Mouse (Mus musculus) liver, embryonic 12.5 days (tissue): ENCODE measurements at regions not wholly inside any gene's neighbourhood (a gene's known extent, or its start where the extent isn't known, plus 50 kb on each side); places are given as distances from the start of the nearest gene placed in this dataset.

ENCODE experiments used
- ATAC-seq: fragments of 200-750 bp; cut with Nextera tagmentation; 2 replicates; pipeline ENCODE4 v1.8.0; 2017; ENCODE audit warnings: moderate number of reproducible peaks, mild to moderate bottlenecking, moderate library complexity
- H3K27ac ChIP-seq: fragments of 300-500 bp; sonication (generic); 2 replicates; pipeline ENCODE4 v1.5.1; 2016; ENCODE audit warnings: mild to moderate bottlenecking
- H3K27me3 ChIP-seq: fragments of 300-500 bp; sonication (generic); replicated peaks from 2 replicates; pipeline ENCODE4 v1.6.1; 2016; ENCODE audit warnings: mild to moderate bottlenecking, moderate library complexity
- H3K36me3 ChIP-seq: fragments of 300-500 bp; sonication (generic); 2 replicates; pipeline ENCODE4 v1.6.1; 2016; ENCODE audit warnings: mild to moderate bottlenecking, moderate library complexity
- H3K4me1 ChIP-seq: fragments of 300-500 bp; sonication (generic); 2 replicates; pipeline ENCODE4 v1.6.1; 2016
- H3K4me2 ChIP-seq: fragments of 300-500 bp; sonication (generic); 2 replicates; pipeline ENCODE4 v1.6.1; 2016; ENCODE audit warnings: mild to moderate bottlenecking, moderate library complexity
- H3K4me3 ChIP-seq: fragments of 300-500 bp; sonication (generic); 2 replicates; pipeline ENCODE4 v1.5.1; 2016; ENCODE audit warnings: mild to moderate bottlenecking, moderate library complexity
- H3K9ac ChIP-seq: fragments of 300-500 bp; sonication (generic); 2 replicates; pipeline ENCODE4 v1.6.1; 2016; ENCODE audit warnings: mild to moderate bottlenecking, moderate library complexity
- H3K9me3 ChIP-seq: fragments of 300-500 bp; sonication (generic); replicated peaks from 2 replicates; pipeline ENCODE4 v1.6.1; 2016; ENCODE audit warnings: mild to moderate bottlenecking, moderate library complexity
- WGBS: fragments of 180-500 bp; shearing (Covaris S2); methylation state at CpG from one replicate; pipeline ENCODE4 v1.1.7; 2016; ENCODE audit not compliant: insufficient replicate concordance; 5-methylcytosine and 5-hydroxymethylcytosine counted together

- H3K27ac ChIP-seq: no peak overlapping the region
- peaks cover 8% of the 10 kb centered on the region; the same call in 1 of the 2 replicates for H3K4me1 ChIP-seq
- no peaks in the 10 kb centered on the region for H3K36me3 ChIP-seq
- 28% methylated on average over 9 of the region's 9 CpGs for WGBS
- H3K9ac ChIP-seq: no peak overlapping the region
- ATAC-seq: no peak
- no peaks in the 10 kb centered on the region for H3K9me3 ChIP-seq
- H3K4me3 ChIP-seq: no peak overlapping the region
- no peak overlapping the region for H3K4me2 ChIP-seq
- H3K27me3 ChIP-seq: peaks cover 18% of the 10 kb centered on the region
These were observed 89.4 kb upstream of the Rybp start for GRCm38 (mm10) chr6:100376656-100377055.

GRCm38 (mm10) chr6:100370828-100371227, 83.5 kb upstream of the Rybp start:
- Histone ChIP-seq H3K9ac (no peak overlapping the region), H3K4me2 (no peak overlapping the region), H3K9me3 (no peaks in the 10 kb centered on the region), H3K27me3 (peaks cover 18% of the 10 kb centered on the region), H3K4me1 (no peaks in the 10 kb centered on the region), H3K27ac (no peak overlapping the region), H3K4me3 (no peak overlapping the region), H3K36me3 (no peaks in the 10 kb centered on the region)
- WGBS: 79% methylated on average over 1 of the region's 1 CpGs
- ATAC-seq: no peak

DNA sequence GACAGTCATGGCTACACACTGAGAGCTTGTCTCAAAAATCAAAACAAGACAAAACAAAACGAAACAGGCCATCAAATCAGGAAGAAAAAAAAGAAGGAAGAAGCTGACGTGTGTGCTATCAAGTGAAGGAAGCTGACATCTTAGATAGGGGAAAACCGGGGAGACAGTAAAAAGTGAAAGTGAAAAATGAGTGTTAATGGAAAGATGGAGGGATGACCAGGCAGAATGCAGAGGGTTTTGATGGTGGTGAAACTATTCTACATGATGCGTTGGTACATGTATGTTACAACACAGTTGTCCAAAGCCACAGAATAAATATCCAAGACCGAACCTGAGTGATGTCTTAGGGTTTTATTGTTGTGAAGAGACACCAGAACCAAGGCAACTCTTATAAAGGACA, 83.1 kb upstream of the Rybp start:
- Histone ChIP-seq H3K4me2 (no peak overlapping the region), H3K9ac (no peak overlapping the region), H3K27ac (no peak overlapping the region), H3K4me1 (no peaks in the 10 kb centered on the region), H3K4me3 (no peak overlapping the region), H3K9me3 (no peaks in the 10 kb centered on the region), H3K36me3 (no peaks in the 10 kb centered on the region), H3K27me3 (peaks cover 13% of the 10 kb centered on the region)
- ATAC-seq: no peak
- 37% methylated on average over 5 of the region's 5 CpGs for WGBS

- Histone ChIP-seq H3K4me1 (no peaks in the 10 kb centered on the region), H3K4me3 (no peak overlapping the region), H3K4me2 (no peak overlapping the region), H3K9ac (no peak overlapping the region), H3K9me3 (no peaks in the 10 kb centered on the region), H3K27ac (no peak overlapping the region), H3K36me3 (no peaks in the 10 kb centered on the region), H3K27me3 (peaks cover 19% of the 10 kb centered on the region)
- ATAC-seq: no peak
- 54% methylated on average over 8 of the region's 8 CpGs for WGBS
These were observed 78.9 kb upstream of the Rybp start for GRCm38 (mm10) chr6:100366231-100366630.

DNA sequence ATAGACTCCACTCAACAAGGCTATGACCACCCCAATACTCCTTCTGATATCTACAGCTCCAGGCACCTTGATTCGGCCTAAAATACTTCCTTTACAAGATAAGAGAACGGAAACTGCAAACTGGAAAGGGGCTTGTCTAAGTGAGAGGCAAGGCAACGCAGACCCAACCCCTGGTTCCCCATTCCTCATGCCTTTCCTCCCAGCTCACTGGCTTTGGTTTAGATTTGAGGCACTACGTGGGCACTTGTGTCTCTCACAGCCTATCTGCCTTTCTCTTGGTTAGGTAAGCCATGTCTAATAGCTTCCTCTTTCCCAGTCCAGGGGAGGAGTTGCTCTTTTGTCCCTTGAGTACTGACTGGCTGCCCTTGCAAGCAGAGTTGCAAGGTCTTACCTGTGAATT, 78.5 kb upstream of the Rybp start:
- Histone ChIP-seq H3K4me3 (no peak overlapping the region), H3K4me1 (no peaks in the 10 kb centered on the region), H3K4me2 (no peak overlapping the region), H3K27me3 (peaks cover 19% of the 10 kb centered on the region), H3K36me3 (no peaks in the 10 kb centered on the region), H3K27ac (no peak overlapping the region), H3K9ac (no peak overlapping the region), H3K9me3 (no peaks in the 10 kb centered on the region)
- 20% methylated on average over 4 of the region's 4 CpGs for WGBS
- no peak for ATAC-seq

GRCm38 (mm10) chr6:100363683-100364082, 76.4 kb upstream of the Rybp start:
- WGBS: 63% methylated on average over 5 of the region's 5 CpGs
- Histone ChIP-seq H3K27ac (no peak overlapping the region), H3K4me1 (no peaks in the 10 kb centered on the region), H3K9ac (no peak overlapping the region), H3K4me3 (no peak overlapping the region), H3K4me2 (no peak overlapping the region), H3K27me3 (peaks cover 16% of the 10 kb centered on the region), H3K9me3 (no peaks in the 10 kb centered on the region), H3K36me3 (no peaks in the 10 kb centered on the region)
- no peak for ATAC-seq

DNA sequence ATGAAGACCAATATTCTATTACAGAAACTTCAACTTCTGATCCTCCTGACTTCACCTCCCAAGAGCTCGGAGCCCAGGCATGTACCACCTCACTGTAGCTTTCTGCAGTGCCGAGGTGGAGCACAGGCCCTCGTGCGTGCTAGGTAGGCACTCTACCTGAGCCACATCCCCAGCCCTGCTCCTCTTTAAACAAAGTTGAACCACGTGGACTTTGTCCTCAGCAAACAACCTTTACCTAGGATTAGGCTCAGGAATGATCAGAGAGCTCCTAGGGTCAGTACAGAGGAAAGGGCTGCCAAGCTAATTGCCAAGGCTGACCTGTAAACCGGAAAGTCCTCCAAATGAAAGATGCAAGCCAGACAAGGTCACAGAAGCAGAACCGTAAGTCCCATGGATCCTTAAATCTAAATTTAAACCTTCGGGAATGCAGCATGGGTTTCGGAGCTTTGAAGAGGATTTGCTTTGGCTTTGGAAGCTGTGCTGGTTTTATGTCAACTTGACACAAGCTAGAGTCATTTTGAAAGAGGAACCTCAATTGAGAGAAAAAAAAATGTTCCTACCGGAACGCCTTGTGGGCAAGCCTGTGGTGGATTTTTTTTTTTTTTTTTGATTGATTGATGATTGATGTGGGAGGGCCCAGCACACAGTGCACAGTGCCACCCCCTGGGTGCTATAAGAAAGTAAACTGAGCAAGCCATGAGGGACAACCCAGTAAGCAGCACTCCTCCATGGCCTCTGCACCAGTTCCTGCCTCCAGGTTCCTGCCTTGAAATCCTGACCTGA, 69.5 kb upstream of the Rybp start:
- 0 out of 2 replicates have a peak, but pooled peaks have one; percentile 30 for ATAC-seq
- Histone ChIP-seq H3K36me3 (no peaks in the 10 kb centered on the region), H3K27ac (no peak overlapping the region), H3K27me3 (no peaks in the 10 kb centered on the region), H3K4me2 (no peak overlapping the region), H3K9ac (no peak overlapping the region), H3K4me1 (0 out of 2 replicates have a peak, but pooled peaks cover 5% of the 10 kb centered on the region), H3K4me3 (no peak overlapping the region), H3K9me3 (no peaks in the 10 kb centered on the region)
- 46% methylated on average over 11 of the region's 11 CpGs for WGBS

DNA sequence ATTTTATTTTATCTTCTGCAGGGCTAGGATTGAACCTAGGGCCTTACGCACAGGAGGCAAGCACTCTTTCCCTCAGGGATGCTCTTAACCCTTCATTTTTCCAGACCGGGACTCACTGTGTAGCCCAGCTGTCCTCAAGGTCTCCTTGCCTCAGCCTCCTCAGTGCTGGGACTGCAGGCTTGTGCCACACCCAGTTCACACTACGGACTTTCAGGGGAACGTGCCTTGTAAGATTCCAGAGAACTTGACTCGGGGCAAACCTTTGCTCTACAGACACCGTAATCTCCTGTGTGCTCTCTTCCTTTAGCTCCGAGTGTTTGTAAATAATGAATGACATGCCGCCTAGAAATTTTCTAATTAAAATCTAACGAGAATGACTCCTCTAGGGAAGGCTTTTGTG, 68.6 kb upstream of the Rybp start:
- no peak for ATAC-seq
- Histone ChIP-seq H3K36me3 (no peaks in the 10 kb centered on the region), H3K27me3 (no peaks in the 10 kb centered on the region), H3K9me3 (no peaks in the 10 kb centered on the region), H3K4me1 (0 out of 2 replicates have a peak, but pooled peaks cover 5% of the 10 kb centered on the region), H3K27ac (no peak overlapping the region), H3K9ac (no peak overlapping the region), H3K4me2 (no peak overlapping the region), H3K4me3 (no peak overlapping the region)
- WGBS: 67% methylated on average over 9 of the region's 9 CpGs

GRCm38 (mm10) chr6:100347481-100347880, 60.2 kb upstream of the Rybp start:
- Histone ChIP-seq H3K9ac (no peak overlapping the region), H3K4me1 (no peaks in the 10 kb centered on the region), H3K4me2 (no peak overlapping the region), H3K27me3 (no peaks in the 10 kb centered on the region), H3K4me3 (no peak overlapping the region), H3K36me3 (no peaks in the 10 kb centered on the region), H3K9me3 (no peaks in the 10 kb centered on the region), H3K27ac (no peak overlapping the region)
- WGBS: 75% methylated on average over 7 of the region's 7 CpGs
- ATAC-seq: no peak

DNA sequence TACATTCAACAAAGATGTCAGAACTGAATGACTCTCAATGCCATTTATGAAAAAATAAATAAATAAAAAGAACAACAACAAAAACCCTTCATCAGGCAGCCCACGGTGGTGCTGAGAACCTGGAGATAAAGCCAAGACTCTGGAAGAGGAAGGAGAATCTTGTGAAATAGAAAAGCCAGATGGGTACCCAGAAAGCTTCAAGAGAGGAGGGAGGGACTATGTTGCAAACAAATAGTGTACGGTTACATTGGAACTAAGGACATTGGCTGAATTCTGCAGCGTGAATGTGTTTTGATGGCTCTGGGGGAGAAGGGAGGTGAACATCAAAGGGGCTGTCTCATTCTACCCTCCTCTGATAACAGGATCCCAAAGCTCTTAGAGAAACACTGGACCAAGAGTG, 57.8 kb upstream of the Rybp start:
- Histone ChIP-seq H3K27ac (no peak overlapping the region), H3K9ac (no peak overlapping the region), H3K4me1 (no peaks in the 10 kb centered on the region), H3K9me3 (no peaks in the 10 kb centered on the region), H3K4me2 (no peak overlapping the region), H3K27me3 (no peaks in the 10 kb centered on the region), H3K36me3 (no peaks in the 10 kb centered on the region), H3K4me3 (no peak overlapping the region)
- WGBS: 56% methylated on average over 3 of the region's 3 CpGs
- no peak for ATAC-seq

- Histone ChIP-seq H3K4me2 (no peak overlapping the region), H3K27ac (no peak overlapping the region)
- WGBS: 34% methylated on average over 13 of the region's 13 CpGs
These were observed 54.3 kb upstream of the Rybp start for GRCm38 (mm10) chr6:100341305-100342290.

DNA sequence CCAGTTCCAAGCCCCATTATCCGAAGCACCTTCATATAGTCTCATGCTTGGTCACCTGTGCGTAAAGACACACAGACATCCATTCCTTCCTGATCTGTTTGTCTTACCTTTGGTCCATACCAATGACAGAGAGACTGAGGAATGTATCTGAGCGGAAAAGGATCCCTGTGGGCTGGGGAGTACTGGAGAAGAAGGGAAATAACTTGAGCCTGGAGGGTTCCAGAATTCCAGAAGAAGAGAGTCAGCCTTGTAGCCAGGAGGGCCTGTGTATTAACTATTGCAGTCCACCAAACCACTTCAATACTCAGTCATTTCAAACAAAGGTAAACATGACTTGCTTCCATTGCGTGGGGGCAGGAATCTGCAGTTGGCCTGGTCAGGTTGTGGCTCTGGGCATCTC, 51.0 kb upstream of the Rybp start:
- 75% methylated on average over 4 of the region's 4 CpGs for WGBS
- H3K4me2 ChIP-seq: no peak overlapping the region
- no peaks in the 10 kb centered on the region for H3K36me3 ChIP-seq
- no peaks in the 10 kb centered on the region for H3K9me3 ChIP-seq
- ATAC-seq: no peak
- peaks cover 26% of the 10 kb centered on the region for H3K27me3 ChIP-seq
- H3K9ac ChIP-seq: no peak overlapping the region
- H3K4me3 ChIP-seq: no peak overlapping the region
- no peak overlapping the region for H3K27ac ChIP-seq
- H3K4me1 ChIP-seq: 0 out of 2 replicates have a peak, but pooled peaks cover 17% of the 10 kb centered on the region

More at GRCm38 (mm10) chr6:100341305-100342290, 54.3 kb upstream of the Rybp start:
- Histone ChIP-seq H3K4me3 (no peak overlapping the region), H3K9me3 (no peaks in the 10 kb centered on the region), H3K4me1 (0 out of 2 replicates have a peak, but pooled peaks cover 4% of the 10 kb centered on the region), H3K9ac (no peak overlapping the region), H3K27me3 (peaks cover 16% of the 10 kb centered on the region), H3K36me3 (no peaks in the 10 kb centered on the region)
- ATAC-seq: no peak
